Mouse (Mus musculus) left cerebral cortex, adult 18-20 months (tissue): Measurements from ENCODE around the gene Cyp2c70. TPM values are rescaled to one million over a fixed set of nuclear protein-coding genes. Genes with fewer than 3 reads are reported as not detected.
"Not testable (repeated sequence)": the region's sequence is repeated elsewhere in the genome, so short reads cannot be mapped to it uniquely, and the experiment has no call there.

ENCODE experiments used
- DNase-seq, 2 experiments: peaks; one replicate each; pipeline ENCODE4 v3.0.0; 2021 to 2022; ENCODE audit warnings: low spot score in 2 of 2, mixed read lengths in 1 of 2
- long read RNA-seq, 2 experiments: library from polyadenylated mRNA; stranded (forward); transcript quantifications; one replicate each; pipeline ENCODE4 v2.0.0; 2021
- total RNA-seq, 2 experiments: library from RNA; stranded (reverse); gene quantifications; 2 replicates each; pipeline ENCODE4 v1.2.3; 2021

Gene Cyp2c70
- total RNA-seq: 1 to 10 TPM; 1.0 to 1.4 TPM
- long read RNA-seq, experiment 1: 0 reads
- long read RNA-seq, experiment 2: 0 reads

DNA sequence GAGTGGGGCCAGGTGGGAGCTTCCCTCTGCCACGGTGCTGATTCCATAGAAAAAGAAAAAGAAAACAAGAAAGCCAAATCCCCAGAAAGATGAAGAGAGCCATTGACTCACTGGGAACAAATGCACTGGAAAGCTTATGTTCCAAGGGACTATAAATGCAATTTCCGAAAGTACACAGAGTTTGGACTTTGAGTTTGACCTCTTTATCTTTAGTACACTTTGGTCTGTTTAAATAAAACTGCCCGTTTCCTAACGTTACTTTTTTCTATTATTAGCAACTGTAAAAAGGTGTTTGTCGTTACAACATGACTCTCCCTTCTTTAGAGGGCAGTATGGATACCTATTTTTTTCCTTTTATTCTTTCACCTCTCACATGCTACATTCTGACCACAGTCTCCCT is at the start of gene Cyp2c70:
Cyp2c70 (minus strand) TSS at position 174 of the 400 bp plus-strand sequence.
- no peak for DNase-seq

DNA sequence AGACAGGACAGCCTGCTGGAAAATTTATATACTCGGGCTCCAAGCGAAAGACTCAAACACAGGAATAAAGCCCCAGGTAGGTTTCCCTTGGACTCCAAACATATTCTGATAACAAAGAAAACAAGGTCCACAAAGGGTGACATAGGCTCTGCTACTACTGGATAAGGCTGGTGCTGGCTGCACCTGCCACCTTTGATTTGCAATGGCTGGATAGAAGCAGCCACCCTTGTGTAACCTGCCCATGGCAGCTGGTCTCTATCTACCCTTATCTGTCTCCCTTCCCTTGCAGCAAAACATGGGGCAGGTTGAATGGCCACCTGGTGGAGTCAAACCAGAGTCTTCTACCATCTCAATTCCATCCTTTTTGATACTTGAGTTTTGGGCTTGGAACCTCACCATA is 45.4 kb upstream of the Cyp2c70 start:
- DNase-seq: no peak

DNA sequence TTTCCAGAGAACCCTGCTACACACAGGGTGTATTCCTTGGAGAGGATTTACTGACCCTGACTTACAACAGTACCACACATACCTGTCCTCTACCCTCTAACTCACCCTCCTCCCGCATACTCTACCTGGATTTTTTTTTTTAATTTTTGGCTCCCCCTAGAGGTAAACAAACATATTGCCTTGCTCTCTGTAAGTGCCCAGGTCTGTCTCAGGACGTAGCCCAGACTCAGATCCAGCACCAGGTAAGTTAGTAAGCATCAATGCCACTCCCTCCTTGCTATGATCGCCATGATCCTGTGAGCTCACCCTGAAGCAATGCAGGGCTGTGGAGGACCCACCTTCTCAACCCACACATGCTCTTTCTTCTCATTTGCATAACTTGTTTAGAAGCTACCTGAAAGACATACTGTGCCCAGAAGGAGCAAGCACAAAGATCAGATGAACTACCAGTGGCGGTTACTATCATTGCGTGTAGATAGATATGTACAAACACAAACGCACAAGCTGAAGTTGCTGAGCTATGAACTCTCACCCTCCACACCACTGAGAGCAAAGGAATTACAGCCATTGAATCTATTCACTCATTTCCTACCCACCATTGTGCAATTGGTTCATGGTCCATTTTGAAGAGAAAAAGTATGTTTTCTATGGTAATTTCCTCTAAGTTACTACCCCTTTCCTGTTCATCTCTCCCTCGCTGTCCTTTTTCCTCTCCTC is 44.9 kb upstream of the Cyp2c70 start:
- no peak for DNase-seq

DNA sequence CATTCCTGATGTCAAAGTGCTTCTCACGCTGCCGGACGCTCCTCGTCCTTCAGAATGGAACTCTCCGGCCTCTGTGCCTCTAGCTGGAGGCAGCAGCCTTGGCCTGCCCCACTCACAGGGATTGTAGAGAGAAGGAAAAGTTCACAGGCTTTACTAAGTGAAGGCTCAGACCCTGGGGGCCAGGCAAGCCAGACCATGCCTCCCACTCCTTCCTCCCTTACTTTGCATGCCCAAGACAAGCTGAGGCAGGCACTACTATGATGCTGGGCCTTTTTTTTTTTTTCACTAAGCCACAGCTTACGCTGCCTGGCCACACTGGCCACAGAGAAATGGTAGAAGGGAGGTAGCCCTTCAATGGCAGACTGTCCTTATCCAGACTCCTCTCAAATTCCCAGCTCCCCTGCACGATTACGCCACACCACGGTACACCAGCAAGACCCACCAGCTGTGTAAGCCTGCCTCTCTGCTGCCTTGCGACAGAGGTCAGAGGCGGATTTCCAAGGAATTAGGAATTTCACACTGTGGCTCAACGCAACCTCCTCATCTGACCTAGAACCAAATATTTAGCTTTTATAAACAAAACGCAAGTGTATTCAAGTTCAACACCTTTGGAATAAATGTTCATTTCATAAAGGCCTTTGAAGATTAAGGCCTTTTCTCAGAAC is 44.1 kb upstream of the Cyp2c70 start:
- no peak for DNase-seq

DNA sequence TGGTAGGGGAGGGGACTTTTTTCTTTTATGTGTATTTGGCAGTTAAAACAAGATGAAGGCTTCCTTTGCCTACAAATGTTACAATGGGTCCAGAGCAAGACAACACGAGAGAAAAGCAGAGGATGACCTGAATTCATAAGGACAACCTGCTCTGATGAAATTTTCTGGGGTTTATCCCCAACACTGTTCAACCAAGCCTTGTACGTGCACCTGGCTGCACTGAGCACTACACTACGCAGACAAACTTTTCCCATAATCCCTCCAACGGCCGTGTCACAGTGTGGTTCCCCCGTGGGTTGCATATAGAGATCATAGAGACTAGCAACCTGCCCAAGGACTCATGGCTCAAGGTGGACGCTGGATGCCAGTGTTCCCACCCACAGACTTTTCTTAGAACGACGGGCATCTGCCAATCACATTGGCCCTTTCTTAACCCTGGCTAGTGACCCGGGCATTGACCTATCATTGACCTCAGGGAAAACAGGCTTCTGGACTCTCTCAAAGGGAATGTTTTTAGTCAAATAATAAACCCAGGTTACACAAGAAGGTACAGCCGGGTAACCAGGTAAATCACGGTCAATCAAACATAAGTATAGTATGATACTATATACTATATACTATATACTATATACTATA is 39.5 kb upstream of the Cyp2c70 start:
- DNase-seq: no peak

DNA sequence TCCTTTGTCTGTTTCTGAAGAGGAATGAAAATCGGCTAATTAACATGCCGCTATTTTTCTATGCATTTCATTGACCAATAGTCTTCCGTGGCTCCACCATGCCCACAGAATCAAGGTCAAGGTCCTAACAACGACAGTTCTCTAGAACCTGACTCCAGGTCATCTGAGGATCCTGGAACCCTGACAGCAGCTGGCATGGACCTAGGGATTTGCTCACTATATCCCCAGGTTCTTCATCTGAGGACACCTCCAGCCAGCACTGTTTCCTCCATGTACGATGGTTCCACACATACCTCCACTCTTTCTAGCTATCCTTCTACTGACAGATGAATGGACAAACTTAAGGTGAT is 38.6 kb upstream of the Cyp2c70 start:
- no peak for DNase-seq

DNA sequence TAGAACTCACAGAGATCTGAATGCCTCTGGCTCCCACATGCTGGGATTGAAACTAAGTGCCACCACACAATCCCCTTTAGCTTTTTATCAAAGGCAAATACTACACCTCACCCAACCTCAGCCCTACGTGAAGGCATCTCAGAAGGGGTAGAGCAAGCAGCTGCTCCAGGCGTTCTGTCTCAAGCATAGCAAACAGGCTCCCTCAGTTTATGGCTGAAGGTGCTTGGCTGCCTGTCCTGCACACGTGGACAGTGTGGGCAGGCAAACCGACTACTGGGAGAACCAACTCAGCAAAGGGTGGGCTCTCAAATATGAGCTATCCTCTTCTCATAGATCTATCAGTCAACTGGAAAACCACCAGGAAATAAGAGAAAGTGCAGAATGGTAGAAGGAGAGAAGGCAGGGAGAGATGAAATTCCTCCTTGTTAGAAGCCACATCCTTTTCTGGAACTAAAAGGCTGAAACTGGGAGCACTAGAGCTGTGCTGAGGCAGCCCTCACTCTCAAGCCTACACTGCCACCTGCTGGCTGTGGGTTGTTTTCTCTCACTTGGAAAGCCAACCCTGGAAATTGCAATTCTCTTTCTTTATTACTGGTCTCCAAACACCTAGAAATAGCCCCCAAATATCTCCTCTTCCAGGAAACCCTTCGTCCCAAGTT is 38.1 kb upstream of the Cyp2c70 start:
- peak; percentile 84 to 90 for DNase-seq

DNA sequence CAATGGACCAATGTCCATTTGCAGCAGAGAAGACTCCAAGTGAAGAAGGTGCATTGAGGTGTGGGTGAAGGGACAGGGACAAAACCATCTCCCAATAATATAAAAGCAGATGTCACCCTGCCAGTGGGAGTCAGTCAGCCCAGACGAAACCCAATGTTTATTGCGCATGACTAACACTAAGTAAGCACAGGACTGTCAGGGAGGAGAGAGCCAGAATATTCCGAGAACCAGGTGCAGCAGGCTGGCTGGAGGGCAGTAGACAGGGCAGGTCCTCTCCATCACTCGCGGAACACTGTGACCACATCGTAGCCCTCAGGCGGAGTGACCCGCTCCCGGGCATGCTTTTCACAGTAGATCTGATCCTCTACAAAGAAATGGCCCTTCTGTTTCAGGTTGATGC is 35.2 kb upstream of the Cyp2c70 start:
- DNase-seq: not testable (repeated sequence)

DNA sequence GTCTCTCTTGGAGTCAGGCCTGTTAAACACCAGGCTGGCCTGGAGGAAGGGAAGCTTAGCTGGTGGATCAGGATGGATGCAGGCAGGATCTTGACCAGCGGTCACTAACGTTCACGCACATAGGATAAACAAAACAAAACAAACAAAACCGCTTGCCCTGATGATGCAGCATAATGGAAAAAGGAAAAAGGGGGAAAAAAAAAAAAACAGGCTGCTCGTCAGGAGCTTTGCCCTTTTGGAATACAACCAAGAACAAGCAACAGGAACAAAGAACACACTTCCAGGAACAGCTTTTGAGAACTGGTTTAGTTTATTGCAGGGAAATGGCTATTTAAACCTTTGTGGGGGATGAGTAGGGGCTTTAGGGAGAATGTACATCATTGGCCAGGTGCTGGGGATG is 33.7 kb upstream of the Cyp2c70 start:
- no peak for DNase-seq

DNA sequence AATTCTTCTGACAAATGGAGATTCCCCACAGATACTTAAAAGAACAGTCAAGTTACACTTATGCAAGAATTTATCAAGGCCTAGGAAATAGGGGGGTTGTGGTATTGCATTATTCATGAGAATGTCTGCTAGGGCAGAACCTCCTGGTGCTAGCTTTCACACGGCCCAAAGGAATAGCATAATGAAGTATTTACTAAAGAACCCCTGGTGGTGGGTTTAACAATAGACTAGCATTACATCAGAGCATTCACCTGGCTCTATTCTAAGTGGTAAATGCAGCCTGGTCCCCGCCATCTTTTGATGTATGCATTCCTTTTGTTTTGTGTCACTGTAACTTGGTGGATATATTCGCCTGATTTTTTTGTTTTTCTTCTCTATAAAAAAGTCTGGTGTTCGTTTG is 15.8 kb upstream of the Cyp2c70 start:
- DNase-seq: not testable (repeated sequence)

DNA sequence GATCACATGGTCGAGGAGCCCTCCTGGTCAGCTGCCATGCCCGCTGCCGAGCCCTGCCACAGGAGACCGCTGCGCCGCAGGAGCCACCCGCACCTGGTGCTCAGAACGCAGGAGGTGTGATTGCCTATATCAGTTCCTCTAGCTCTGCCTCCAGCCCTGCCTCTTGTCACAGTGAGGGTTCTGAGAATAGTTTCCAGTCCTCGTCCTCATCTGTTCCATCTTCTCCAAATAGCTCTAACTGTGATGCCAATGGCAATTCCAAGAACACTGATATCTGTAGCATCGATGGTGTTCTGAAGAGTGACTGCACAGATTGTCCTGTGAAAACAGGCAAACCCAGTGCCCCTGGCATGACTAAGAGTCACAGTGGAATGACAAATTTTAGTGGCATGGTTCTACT is 3.5 kb upstream of the Cyp2c70 start:
- no peak for DNase-seq

DNA sequence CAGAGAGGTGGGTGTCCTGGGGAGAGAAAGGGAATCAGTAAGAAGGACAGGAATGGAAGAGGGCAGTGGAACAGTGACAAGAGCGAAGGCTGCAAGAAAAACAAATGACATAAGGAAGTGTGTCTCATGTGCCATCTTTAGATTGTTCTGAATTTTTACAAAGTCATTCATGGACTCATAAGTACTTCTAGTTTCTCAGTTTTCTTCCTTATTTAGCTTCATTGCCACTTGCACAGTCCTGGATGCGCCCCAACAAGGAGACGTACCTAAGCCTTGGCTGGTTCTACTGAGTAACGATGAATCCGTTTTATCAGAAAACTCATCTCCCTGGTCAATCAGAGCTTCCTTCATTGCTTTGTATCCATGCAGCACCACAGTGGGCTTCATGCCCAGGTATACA is 3.5 kb downstream of the Cyp2c70 start:
- DNase-seq: peak; percentile 6 to 23

DNA sequence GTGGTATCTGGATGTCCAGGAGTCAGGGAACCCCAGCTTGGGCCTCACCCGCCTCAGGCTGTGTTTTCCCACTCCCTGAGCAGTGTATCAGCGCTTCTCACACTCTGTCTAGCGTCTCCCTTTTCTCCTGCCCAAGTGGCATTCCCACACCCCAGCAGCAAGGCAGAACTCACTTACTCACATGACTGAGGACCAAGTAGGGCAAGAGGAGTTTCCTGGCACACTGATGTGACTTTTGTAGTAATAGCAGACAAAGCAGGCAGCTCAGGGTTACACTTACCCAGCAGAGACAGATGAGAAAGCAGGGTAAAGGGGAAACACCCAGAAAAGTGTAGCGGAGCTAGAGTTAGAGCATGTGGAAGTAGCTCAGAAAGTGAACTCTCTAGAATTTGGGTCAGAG is 8.8 kb downstream of the Cyp2c70 start:
- DNase-seq: no peak

DNA sequence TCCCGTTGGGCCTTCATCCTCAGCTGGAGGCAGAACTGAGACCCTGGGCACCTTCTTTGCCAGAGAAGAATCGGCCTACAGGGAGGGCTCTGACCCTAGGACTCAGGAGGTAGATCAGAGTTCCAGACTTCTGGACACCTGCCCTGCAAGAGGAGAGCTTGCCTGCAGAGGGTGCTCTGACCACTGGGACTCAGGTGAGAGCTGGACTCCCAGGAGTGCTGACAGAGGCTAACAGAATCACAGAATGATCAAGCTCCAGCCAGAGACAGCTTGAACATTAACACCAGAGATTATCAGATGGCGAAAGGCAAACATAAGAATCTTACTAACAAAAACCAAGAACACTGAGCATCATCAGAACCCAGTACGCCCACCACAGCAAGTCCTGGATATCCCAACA is 18.7 kb downstream of the Cyp2c70 start:
- DNase-seq: not testable (repeated sequence)

DNA sequence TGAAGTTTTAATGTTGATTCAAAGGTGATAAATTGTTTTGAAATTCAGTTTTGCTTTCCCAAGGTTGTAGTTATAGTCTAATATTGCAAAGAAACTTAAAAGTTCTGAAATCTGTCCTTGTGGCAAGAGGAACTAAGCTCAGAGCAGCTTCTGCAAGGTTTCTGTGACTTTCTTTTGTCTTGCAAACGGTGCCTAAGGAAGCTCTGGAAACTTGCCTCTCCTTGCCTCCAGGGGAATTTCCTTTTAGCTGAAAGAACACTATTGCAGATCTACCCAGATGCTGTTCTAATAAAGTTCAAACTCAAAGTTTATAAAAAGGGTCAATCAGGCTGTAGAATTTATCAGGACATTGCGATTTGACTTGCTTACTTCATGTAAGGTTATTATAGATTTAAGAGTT is 60.1 kb downstream of the Cyp2c70 start:
- not testable (repeated sequence) for DNase-seq

DNA sequence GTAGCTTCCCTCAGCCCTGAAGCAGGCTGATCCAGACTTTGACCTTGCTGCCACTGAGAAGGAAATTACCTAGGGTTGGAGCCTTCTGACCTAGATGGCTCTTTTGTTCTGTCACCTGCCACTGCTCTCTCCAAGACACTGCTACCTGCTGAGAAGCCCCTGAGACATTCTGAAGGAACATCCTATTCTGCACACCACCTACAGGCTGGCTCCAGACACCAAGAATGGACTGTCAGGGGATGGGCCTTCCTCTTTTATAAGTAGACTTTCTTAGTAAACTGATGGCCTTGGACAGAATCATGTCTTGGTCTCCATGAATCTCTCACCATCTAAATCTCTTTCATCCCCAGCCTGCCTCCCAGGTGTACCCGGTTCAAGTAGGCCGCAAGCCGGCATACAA is 62.0 kb downstream of the Cyp2c70 start:
- DNase-seq: not testable (repeated sequence)

DNA sequence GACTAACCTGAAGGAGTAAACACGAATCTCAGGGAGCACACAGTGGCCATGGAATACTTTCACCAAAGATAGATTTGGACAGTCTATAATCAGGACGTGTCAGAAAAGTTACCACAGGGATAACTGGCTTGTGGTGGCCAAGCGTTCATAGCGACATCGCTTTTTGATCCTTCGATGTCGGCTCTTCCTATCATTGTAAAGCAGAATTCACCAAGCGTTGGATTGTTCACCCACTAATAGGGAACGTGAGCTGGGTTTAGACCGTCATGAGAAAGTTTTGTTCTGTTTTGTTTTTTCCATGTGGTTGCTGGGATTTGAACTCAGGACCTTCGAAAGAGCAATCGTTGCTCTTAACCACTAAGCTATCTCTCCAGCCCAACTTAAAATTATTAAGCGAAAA is 67.5 kb downstream of the Cyp2c70 start:
- not testable (repeated sequence) for DNase-seq

Other genes starting within 250 kb of the Cyp2c70 start
- not detected for gene Cyp2c37, start 194.9 kb downstream of the Cyp2c70 start, total RNA-seq
- not detected for gene Cyp2c54, start 113.5 kb downstream of the Cyp2c70 start, total RNA-seq
- gene Cyp2c50, start 97.6 kb downstream of the Cyp2c70 start, total RNA-seq: not detected
- 10 to 100 TPM; 22.7 to 25.0 TPM for gene Pdlim1, start 84.5 kb upstream of the Cyp2c70 start, total RNA-seq